Mouse (Mus musculus): ENCODE measurements around the gene Pip4p1. TPM values are rescaled to one million over a fixed set of nuclear protein-coding genes. Genes with fewer than 3 reads are reported as not detected.
"Not testable (repeated sequence)": the region's sequence is repeated elsewhere in the genome, so short reads cannot be mapped to it uniquely, and the experiment has no call there.

The Pip4p1 gene
- polyA plus RNA-seq, 1 experiment = 48.1 TPM

GRCm38 (mm10) chr14:50936649-50937048, 6.0 kb upstream of the Pip4p1 start:
- peaks cover 2% of the 10 kb centered on the region; the same call in 1 of the 2 replicates for H3K4me1 ChIP-seq (ENCODE audit: control insufficient read depth, insufficient read depth, low read length)
- TF ChIP-seq POLR2A (IDR thresholded peaks at IDR 0.05; ENCODE audit: control insufficient read depth, low read depth, low read length) (no peak), CTCF (IDR thresholded peaks at IDR 0.05; ENCODE audit: control insufficient read depth, insufficient read depth, insufficient replicate concordance, low read depth, low read length) (no peak)
- H3K27ac ChIP-seq (ENCODE audit: control insufficient read depth, insufficient read depth, low read depth, low read length) = no peak overlapping the region
- H3K4me3 ChIP-seq (ENCODE audit: control insufficient read depth, low read depth, low read length) = no peak overlapping the region
- H3K36me3 ChIP-seq (ENCODE audit: control insufficient read depth, insufficient read depth, low read length) = no peaks in the 10 kb centered on the region
- H3K27me3 ChIP-seq (ENCODE audit: control insufficient read depth, insufficient read depth, low read length) = no peaks in the 10 kb centered on the region

- Histone ChIP-seq H3K27me3 (ENCODE audit: control insufficient read depth, insufficient read depth, low read length) (no peaks in the 10 kb centered on the region), H3K4me1 (ENCODE audit: control insufficient read depth, insufficient read depth, low read length) (peaks cover 4% of the 10 kb centered on the region), H3K4me3 (ENCODE audit: control insufficient read depth, low read depth, low read length) (peak overlapping the region; percentile 84), H3K27ac (ENCODE audit: control insufficient read depth, insufficient read depth, low read depth, low read length) (peak overlapping the region; percentile 88), H3K36me3 (ENCODE audit: control insufficient read depth, insufficient read depth, low read length) (no peaks in the 10 kb centered on the region)
- TF ChIP-seq POLR2A (IDR thresholded peaks at IDR 0.05; ENCODE audit: control insufficient read depth, low read depth, low read length) = no peak
- TF ChIP-seq CTCF (IDR thresholded peaks at IDR 0.05; ENCODE audit: control insufficient read depth, insufficient read depth, insufficient replicate concordance, low read depth, low read length) = no peak
Measured at GRCm38 (mm10) chr14:50931493-50932020, 901 bp upstream of the Pip4p1 start.

GRCm38 (mm10) chr14:50930377-50930753, 291 bp downstream of the Pip4p1 start:
- Histone ChIP-seq H3K27ac (ENCODE audit: control insufficient read depth, insufficient read depth, low read depth, low read length) (peak overlapping the region; percentile 88), H3K4me1 (ENCODE audit: control insufficient read depth, insufficient read depth, low read length) (peaks cover 5% of the 10 kb centered on the region), H3K4me3 (ENCODE audit: control insufficient read depth, low read depth, low read length) (peak overlapping the region; percentile 84)

GRCm38 (mm10) chr14:50929951-50930350, 705 bp downstream of the Pip4p1 start:
- peak overlapping the region; percentile 84 for H3K4me3 ChIP-seq (ENCODE audit: control insufficient read depth, low read depth, low read length)
- peak overlapping the region; percentile 88 for H3K27ac ChIP-seq (ENCODE audit: control insufficient read depth, insufficient read depth, low read depth, low read length)
- peaks cover 5% of the 10 kb centered on the region for H3K4me1 ChIP-seq (ENCODE audit: control insufficient read depth, insufficient read depth, low read length)
- H3K27me3 ChIP-seq (ENCODE audit: control insufficient read depth, insufficient read depth, low read length) = no peaks in the 10 kb centered on the region
- TF ChIP-seq POLR2A (IDR thresholded peaks at IDR 0.05; ENCODE audit: control insufficient read depth, low read depth, low read length) (no peak), CTCF (IDR thresholded peaks at IDR 0.05; ENCODE audit: control insufficient read depth, insufficient read depth, insufficient replicate concordance, low read depth, low read length) (no peak)
- H3K36me3 ChIP-seq (ENCODE audit: control insufficient read depth, insufficient read depth, low read length) = no peaks in the 10 kb centered on the region

More at GRCm38 (mm10) chr14:50930377-50930753, 291 bp downstream of the Pip4p1 start:
- TF ChIP-seq CTCF (IDR thresholded peaks at IDR 0.05; ENCODE audit: control insufficient read depth, insufficient read depth, insufficient replicate concordance, low read depth, low read length) = no peak
- TF ChIP-seq POLR2A (IDR thresholded peaks at IDR 0.05; ENCODE audit: control insufficient read depth, low read depth, low read length) = no peak
- Histone ChIP-seq H3K36me3 (ENCODE audit: control insufficient read depth, insufficient read depth, low read length) (no peaks in the 10 kb centered on the region), H3K27me3 (ENCODE audit: control insufficient read depth, insufficient read depth, low read length) (no peaks in the 10 kb centered on the region)

- TF ChIP-seq POLR2A (IDR thresholded peaks at IDR 0.05; ENCODE audit: control insufficient read depth, low read depth, low read length) (no peak), CTCF (IDR thresholded peaks at IDR 0.05; ENCODE audit: control insufficient read depth, insufficient read depth, insufficient replicate concordance, low read depth, low read length) (no peak)
- Histone ChIP-seq H3K4me1 (ENCODE audit: control insufficient read depth, insufficient read depth, low read length) (peaks cover 5% of the 10 kb centered on the region), H3K4me3 (ENCODE audit: control insufficient read depth, low read depth, low read length) (no peak overlapping the region), H3K27ac (ENCODE audit: control insufficient read depth, insufficient read depth, low read depth, low read length) (no peak overlapping the region), H3K27me3 (ENCODE audit: control insufficient read depth, insufficient read depth, low read length) (no peaks in the 10 kb centered on the region), H3K36me3 (ENCODE audit: control insufficient read depth, insufficient read depth, low read length) (no peaks in the 10 kb centered on the region)
Measured at GRCm38 (mm10) chr14:50927366-50927765, 3.3 kb downstream of the Pip4p1 start.

GRCm38 (mm10) chr14:50925111-50925920, 5.3 kb downstream of the Pip4p1 start:
- TF ChIP-seq CTCF (IDR thresholded peaks at IDR 0.05; ENCODE audit: control insufficient read depth, insufficient read depth, insufficient replicate concordance, low read depth, low read length) = no peak
- TF ChIP-seq POLR2A (IDR thresholded peaks at IDR 0.05; ENCODE audit: control insufficient read depth, low read depth, low read length) = no peak
- peak overlapping the region; percentile 89 for H3K27ac ChIP-seq (ENCODE audit: control insufficient read depth, insufficient read depth, low read depth, low read length)

GRCm38 (mm10) chr14:50924281-50925064, 6.2 kb downstream of the Pip4p1 start, which contains the start of the genes Osgep and Apex1:
Gene Osgep (minus strand): TSS chr14:50924893.
Gene Apex1 (plus strand): TSS chr14:50924968.
- no peaks in the 10 kb centered on the region; the same call in 1 of the 2 replicates for H3K36me3 ChIP-seq (ENCODE audit: control insufficient read depth, insufficient read depth, low read length)
- TF ChIP-seq CTCF (IDR thresholded peaks at IDR 0.05; ENCODE audit: control insufficient read depth, insufficient read depth, insufficient replicate concordance, low read depth, low read length) = no peak; the same call in 1 of the 2 replicates
- peak; percentile 82 for TF ChIP-seq POLR2A (IDR thresholded peaks at IDR 0.05; ENCODE audit: control insufficient read depth, low read depth, low read length)
- peak within 1 kb of the TSS; percentile 89 for H3K4me3 ChIP-seq (ENCODE audit: control insufficient read depth, low read depth, low read length)

More at GRCm38 (mm10) chr14:50925111-50925920, 5.3 kb downstream of the Pip4p1 start:
- no peaks in the 10 kb centered on the region for H3K27me3 ChIP-seq (ENCODE audit: control insufficient read depth, insufficient read depth, low read length)
- H3K4me1 ChIP-seq (ENCODE audit: control insufficient read depth, insufficient read depth, low read length) = peaks cover 3% of the 10 kb centered on the region
- H3K4me3 ChIP-seq (ENCODE audit: control insufficient read depth, low read depth, low read length) = peak overlapping the region; percentile 89
- H3K36me3 ChIP-seq (ENCODE audit: control insufficient read depth, insufficient read depth, low read length) = no peaks in the 10 kb centered on the region; the same call in 1 of the 2 replicates

GRCm38 (mm10) chr14:50923437-50923836, 7.2 kb downstream of the Pip4p1 start:
- not testable (repeated sequence) for H3K36me3 ChIP-seq (ENCODE audit: control insufficient read depth, insufficient read depth, low read length); H3K4me3 ChIP-seq (ENCODE audit: control insufficient read depth, low read depth, low read length); H3K4me1 ChIP-seq (ENCODE audit: control insufficient read depth, insufficient read depth, low read length); H3K27me3 ChIP-seq (ENCODE audit: control insufficient read depth, insufficient read depth, low read length); H3K27ac ChIP-seq (ENCODE audit: control insufficient read depth, insufficient read depth, low read depth, low read length)

More at GRCm38 (mm10) chr14:50924281-50925064, 6.2 kb downstream of the Pip4p1 start, which contains the start of the genes Osgep and Apex1:
- Histone ChIP-seq H3K27ac (ENCODE audit: control insufficient read depth, insufficient read depth, low read depth, low read length) (peak within 1 kb of the TSS; percentile 89), H3K27me3 (ENCODE audit: control insufficient read depth, insufficient read depth, low read length) (no peaks in the 10 kb centered on the region), H3K4me1 (ENCODE audit: control insufficient read depth, insufficient read depth, low read length) (0 out of 2 replicates have a peak, but pooled peaks cover 2% of the 10 kb centered on the region)

Data from testis, adult 2 months (tissue).